Mouse (Mus musculus): ENCODE measurements at regions not wholly inside any gene's neighbourhood (a gene's known extent, or its start where the extent isn't known, plus 50 kb on each side); places are given as distances from the start of the nearest gene placed in this dataset.
A peak's percentile ranks its signal among the peaks of the same experiment; 100 is the strongest.
"Not testable (repeated sequence)": the region's sequence is repeated elsewhere in the genome, so short reads cannot be mapped to it uniquely, and the experiment has no call there.

DNA sequence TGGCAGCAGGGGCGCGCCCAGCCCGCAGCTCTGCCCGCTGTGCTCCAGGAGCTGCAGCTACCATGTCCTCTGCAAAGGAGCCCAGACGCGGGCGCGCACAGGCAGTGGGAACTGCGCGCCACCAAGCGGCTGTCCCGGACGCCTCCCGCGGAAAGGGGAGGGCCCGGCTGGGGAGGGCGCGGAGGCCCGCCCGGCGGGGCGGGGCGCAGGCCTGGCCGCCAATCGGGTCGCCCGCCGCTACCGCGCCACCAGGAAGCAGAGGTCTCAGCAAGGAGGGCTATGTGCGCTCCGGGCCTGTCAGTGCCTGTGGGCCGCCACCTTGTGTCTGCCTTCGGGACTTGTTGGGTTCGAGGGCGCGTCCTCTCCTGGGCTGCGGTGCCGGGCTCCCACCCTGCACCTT is 367.0 kb upstream of the Ywhaq start:
- peak overlapping the region; percentile 59; the same call in 1 of the 2 replicates for H3K9ac ChIP-seq
- WGBS (ENCODE audit: insufficient replicate concordance): under 1% methylated on average over 39 of the region's 39 CpGs
- not testable (repeated sequence) for H3K4me1 ChIP-seq (replicated peaks)

DNA sequence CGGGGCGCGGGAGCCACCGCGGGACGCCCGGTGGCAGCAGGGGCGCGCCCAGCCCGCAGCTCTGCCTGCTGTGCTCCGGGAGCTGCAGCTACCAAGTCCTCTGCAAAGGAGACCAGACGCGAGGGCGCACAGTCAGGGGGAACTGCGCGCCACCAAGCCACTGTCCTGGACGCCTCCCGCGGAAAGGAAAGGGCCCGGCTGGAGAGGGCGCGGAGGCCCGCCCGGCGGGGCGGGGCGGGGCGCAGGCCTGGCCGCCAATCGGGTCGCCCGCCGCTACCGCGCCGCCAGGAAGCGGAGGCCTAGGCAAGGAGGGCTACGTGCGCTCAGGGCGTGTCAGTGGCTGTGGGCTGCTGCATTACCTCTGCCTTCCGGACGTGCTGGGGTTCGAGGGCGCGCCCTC is 361.3 kb upstream of the Ywhaq start:
- not testable (repeated sequence) for DNase-seq; H3K27me3 ChIP-seq; ATAC-seq (ENCODE audit: low read depth); H3K27ac ChIP-seq; H3K36me3 ChIP-seq; H3K9me3 ChIP-seq (replicated peaks); H3K4me1 ChIP-seq (replicated peaks)
- Histone ChIP-seq H3K4me3 (replicated peaks) (peak overlapping the region; percentile 55), H3K9ac (peak overlapping the region; percentile 39; the same call in 1 of the 2 replicates), H3K4me2 (peak overlapping the region; percentile 63)
- under 1% methylated on average over 22 of the region's 45 CpGs for WGBS (ENCODE audit: insufficient replicate concordance)

More for the DNA sequence above, 367.0 kb upstream of the Ywhaq start:
- DNase-seq; H3K36me3 ChIP-seq; H3K27ac ChIP-seq; H3K9me3 ChIP-seq (replicated peaks); H3K27me3 ChIP-seq: not testable (repeated sequence)
- peak; percentile 85 for ATAC-seq (ENCODE audit: low read depth)
- H3K4me2 ChIP-seq: peak overlapping the region; percentile 63
- H3K4me3 ChIP-seq (replicated peaks): peak overlapping the region; percentile 61

DNA sequence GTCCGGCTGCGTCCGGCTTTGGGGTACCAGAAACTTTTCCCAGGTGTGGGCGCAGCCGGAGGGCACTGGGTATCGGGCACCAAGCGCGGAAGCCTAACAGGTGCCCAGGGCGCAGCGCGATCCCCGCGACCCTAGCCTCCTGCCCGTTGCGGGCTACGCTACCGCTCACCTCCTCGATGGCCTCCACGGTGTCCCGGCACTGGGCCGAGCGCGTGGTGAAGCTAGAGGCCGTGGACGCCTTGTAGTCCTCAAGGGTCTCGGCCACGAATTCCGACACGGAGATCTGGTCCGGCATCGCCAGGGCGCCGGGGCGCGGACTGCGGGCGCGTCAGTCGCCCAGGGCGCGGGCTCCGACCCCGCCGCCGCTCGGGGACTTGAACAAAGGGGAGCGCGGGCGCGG is 360.9 kb upstream of the Ywhaq start:
- Histone ChIP-seq H3K4me2 (peak overlapping the region; percentile 63), H3K4me3 (replicated peaks) (peak overlapping the region; percentile 55), H3K9ac (peak overlapping the region; percentile 39; the same call in 1 of the 2 replicates)
- H3K9me3 ChIP-seq (replicated peaks); H3K4me1 ChIP-seq (replicated peaks); H3K27me3 ChIP-seq; DNase-seq; H3K36me3 ChIP-seq; H3K27ac ChIP-seq; ATAC-seq (ENCODE audit: low read depth): not testable (repeated sequence)
- WGBS (ENCODE audit: insufficient replicate concordance): 13% methylated on average over 50 of the region's 50 CpGs

DNA sequence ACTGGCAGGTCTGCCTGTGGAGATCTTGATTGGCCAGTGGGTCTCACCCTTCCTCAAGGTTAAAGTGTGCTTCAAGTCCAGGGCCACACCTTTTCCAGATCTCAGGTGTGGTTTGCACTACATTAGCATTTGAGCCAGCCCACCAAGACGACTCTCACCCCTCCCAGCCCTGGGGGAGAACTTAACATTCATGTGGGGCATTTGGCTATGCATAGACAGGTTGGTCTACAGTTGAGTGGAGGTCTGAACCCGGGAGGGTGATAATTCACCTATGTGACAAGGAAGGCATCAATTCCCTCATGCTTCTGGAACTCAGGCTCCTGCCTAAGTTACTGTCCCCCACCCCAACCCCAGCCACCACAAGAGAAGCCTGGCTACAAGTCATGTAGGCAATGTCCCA is 350.3 kb upstream of the Ywhaq start:
- not testable (repeated sequence) for H3K4me3 ChIP-seq (replicated peaks); ATAC-seq (ENCODE audit: low read depth); H3K9ac ChIP-seq; H3K36me3 ChIP-seq; H3K9me3 ChIP-seq (replicated peaks); H3K4me1 ChIP-seq (replicated peaks); H3K27me3 ChIP-seq; DNase-seq; H3K4me2 ChIP-seq; H3K27ac ChIP-seq
- WGBS (ENCODE audit: insufficient replicate concordance): 57% methylated on average over 2 of the region's 2 CpGs

Measured in liver, embryonic 13.5 days (tissue).